Mouse (Mus musculus): ENCODE results near the gene Dcaf1.

Dcaf1 gene

DNA sequence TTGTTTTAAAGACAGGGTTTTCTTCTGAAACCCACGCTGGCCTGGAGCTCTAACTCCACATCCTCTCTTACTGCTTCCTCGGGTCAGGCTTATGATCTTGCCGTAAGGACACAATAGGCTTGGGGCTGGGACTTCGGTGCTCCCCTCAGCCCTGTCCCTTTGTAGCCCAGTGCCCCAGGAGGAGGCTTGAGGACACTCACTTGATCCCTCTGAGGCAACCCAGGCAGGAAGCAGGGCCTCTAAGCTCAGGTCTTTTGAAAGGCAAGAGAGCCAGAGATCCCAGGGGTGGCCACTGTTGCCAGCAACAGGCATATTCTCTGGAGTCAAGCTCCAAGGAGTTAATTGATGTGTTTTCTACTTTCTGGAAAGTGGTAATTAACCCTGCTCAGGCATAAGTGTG lies 57.8 kb downstream of the Dcaf1 start:
- no peak for DNase-seq (ENCODE audit: low spot score)

DNA sequence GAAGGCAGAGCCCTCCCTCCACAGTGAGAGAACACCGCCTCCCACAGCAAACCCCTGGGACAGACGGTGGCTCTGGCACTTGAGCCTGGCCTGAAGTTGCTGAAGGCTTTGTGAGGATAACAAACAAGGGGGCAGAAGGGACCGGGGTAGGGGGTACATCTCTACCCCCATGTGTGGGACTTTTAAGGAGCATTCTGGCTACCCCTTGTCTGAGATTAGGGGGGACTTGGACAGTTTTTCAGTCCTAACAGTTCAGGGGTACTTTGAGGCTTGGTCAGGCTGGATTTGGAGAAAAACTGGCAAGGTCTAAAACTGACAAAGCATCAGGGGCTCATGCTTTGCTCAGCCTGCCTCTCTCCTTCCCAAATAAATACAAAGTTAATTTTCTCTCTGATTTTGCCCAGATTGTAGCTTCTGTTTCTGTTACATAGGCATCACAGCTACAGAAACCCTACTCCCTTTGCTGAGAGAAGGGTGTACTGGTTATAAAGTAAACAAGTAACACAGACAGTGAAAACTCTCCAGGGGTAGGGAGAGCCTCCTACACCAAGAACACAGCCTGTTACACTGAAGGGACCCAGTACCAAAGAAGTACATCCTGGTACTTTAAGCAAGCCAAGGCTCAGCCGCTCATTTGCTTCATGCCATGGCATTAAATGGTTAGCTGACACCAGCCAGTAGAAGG lies 59.5 kb downstream of the Dcaf1 start:
- DNase-seq (ENCODE audit: low spot score), result no peak

DNA sequence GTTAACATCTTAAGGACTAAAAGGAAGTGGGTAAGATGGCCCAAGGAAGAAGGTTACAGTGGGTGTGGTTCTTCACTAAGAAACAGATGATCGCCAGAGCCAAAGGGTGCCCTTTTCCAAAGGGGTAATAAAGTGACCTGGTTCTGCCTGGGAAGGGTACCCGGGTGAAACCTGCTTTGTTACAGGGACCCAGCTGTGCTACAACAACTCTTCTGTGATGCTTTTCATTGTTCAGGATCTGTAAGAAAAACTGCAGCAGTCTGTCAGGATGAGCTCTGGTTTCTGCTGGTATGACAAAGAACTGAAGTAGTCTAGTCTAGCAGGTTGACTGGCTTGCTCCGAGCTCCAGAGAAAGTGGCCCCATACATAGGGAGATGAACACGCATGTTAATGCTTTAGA lies 60.5 kb downstream of the Dcaf1 start:
- no peak for DNase-seq (ENCODE audit: low spot score)

DNA sequence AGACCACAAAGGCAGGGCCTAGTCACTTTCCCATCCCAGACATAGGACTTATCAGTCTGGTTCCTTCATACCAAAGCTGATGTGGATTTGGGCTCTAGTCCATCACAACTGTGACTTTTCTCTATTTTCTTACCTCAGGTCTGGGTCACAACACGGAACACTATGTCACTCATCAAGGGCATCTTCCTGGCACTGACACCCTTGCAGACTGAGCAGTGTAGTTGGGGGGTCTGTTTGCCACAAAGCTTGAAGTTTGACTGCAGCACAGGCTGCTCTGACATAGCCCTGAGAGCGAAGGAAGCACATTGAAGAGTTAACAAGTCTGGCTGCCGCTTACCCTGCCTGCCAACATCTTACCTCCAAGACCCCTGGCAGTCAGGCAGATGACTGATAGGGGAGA lies 61.4 kb downstream of the Dcaf1 start:
- no peak for DNase-seq (ENCODE audit: low spot score)

DNA sequence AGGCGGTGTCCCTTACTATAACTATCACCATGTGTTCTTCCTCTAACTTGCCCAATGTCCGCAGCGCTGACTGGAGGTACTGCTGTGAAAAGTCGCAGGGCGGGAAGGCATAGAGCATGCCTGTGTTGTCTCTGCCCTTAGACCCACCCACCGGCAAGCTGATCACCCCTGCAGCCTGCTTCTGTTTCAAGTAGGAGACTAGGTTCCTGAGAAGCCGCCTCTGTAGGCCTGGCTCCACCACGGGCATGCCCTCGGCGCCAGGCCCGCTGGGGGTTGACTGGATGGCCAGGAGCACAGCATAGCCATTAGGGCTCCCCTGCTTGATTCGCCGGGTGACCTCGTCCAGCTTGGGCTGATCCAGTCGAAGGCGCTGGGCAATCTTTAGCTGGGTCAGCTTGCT lies 62.6 kb downstream of the Dcaf1 start:
- no peak for DNase-seq (ENCODE audit: low spot score)

DNA sequence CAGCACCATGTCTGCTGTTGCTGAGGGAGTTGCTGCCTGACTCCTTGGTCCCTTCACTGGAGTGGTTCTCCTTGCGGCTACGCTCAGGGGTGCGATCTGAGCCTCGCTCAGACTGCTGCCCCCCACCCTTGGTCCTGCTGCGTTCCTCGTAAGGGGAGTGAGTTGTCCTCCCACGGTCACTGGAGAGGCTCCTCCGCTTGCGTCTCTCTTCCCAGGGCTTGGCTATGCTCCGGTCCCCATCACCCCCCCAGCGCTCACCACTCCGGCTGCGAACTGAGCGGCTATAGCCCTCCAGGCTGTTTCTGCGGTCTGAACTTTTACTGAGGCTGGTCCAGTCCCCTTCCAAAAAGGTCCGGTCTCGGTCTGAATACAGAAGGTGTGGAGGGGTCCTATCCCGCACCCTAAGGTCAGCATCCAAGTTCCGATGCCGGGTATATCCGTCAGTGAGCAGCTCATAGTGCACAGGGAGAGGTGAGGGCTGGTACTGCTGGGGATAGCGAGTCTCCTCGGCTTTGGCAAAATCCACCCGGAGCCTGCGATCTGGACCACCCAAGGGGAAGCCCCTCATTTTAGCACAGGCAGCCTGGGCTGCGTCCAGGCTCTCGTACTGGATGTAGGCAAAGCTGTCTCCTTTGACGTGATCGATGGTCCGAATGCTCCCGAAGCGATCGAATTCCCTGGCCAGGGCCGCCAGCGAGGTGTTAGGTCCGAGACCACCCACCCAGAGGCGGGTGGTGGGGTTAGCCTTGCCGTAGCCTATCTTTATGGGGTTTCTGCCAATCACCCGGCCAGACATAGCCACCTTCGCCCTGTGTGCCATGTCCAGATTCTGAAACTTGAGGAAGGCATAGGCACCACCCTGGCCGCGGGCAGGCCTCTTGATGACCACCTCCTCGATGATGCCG lies 63.6 kb downstream of the Dcaf1 start:
- no peak for DNase-seq (ENCODE audit: low spot score)

DNA sequence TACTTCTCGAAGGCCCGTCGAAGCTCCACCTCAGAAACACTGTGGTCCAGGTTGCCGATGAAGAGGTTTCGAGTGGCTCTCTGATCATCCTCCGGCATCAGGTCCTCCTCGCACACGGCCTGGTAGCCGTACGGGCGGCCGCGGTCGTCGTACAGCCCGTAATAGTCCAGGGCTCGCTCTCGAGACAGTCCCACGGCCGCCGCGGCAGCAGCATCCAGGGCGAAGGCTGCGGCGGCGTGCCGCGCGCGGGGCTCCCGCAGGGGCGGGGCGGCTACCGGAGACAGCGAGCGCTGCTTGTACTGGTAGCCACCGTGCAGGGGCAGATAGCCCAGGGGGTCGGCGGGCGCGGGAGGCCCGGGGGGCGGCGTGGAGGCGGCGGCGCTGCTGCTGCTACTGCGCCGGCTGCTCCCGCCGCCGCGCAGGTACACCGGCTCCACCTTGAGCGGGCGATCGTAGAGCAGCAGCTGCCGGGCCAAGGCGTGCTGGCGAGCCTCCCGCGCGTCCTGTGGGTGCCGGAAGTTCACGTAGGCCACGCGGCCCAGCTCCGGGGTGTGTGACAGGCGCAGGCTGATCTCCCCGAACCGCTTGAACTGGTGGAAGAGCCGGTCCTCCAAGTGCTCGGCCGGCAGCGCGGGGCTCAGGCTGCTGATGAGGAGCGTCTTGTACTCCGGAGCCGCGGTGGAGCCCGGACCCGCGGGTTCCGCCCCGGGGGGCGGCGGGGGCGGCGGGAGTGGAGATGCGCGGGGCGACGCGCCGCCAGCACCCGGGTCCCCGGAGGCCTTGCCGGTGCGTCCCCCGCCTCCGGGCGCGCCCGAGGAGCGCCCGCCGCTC lies 64.4 kb downstream of the Dcaf1 start:
- DNase-seq (ENCODE audit: low spot score), result peak; percentile 68

DNA sequence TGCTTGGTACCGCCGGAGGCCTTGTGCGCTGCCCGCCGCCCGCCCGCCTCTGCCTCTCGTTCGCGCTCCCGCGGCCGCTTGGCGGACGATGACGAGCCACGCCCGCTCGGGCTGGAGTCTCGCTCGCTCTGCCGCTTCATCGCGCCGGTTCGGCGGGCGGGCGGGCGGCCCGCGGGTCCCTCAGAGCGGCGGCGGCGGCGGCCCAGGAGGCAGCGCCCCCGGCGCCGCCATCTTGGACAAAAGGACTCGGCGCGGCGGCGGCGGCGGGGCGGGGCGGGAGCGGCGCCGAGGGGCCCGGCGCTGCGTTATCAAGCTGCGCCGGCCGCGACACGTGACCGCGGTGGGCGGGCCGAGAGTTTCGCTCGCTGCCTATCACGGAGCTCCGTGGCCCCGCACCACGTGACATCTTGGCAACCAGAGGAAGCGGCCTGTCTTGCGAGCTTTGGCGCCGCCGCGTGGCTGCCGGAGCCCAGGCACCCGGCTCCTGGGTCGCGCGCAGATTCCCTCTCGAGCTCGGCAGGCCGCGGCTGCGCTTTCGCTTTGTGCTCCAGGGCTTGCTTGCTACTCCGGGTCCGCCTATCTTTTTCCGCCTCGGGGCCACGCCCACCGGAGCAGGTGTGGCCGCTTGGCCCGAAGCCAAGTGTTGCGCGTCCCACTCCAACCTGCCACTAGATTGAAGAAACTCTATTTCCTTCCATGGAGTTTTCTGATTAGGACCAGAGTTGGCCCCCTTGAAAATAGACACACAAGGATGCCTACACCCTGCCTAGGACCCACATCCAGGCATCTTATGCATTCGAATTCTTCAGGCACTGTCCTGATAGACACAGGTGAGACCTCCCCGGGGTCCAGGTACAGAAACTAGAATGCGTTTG lies 65.4 kb downstream of the Dcaf1 start, which contains the start of gene Rbm15b:
TSS of gene Rbm15b (minus strand) at position 601 of the 875 bp plus-strand sequence.
- DNase-seq (ENCODE audit: low spot score), result peak; percentile 98

DNA sequence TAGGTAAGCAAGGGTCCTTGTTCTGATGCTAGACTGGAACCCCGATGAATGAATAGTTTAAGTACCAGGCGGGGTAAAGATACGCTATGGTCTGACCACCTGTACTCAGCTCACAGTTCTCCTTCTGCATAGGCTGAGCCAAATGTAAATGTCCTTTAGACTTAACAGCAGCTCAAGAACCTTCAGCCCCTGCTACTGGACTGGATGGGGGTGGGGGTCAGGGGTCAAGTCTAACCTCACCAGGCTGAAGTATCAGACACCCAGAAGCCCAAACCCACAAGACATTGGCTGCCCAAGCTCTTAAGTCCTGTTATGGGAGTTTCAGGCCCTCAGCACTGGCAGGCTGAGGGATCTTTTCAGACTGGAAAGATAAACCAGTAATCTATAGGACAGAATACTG lies 66.7 kb downstream of the Dcaf1 start:
- no peak for DNase-seq (ENCODE audit: low spot score)

DNA sequence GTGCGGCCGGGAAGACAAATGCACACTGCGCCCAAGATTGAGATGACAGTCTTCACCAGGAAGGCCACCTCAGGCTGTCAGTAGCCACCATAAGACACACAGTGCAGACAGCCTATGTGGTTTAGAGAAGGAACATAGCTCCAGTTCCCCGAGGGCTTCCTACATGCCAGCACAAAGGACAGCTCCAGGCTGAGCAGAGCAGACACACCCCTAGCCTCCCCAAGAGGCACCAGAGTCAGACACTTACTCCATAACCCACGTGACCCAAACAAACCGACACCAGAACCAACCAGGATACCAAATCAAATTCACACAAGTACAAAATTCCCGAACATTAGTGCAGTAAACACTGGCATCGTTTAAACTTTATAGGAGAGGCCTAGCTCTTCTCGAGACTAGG lies 67.6 kb downstream of the Dcaf1 start:
- no peak for DNase-seq (ENCODE audit: low spot score)

DNA sequence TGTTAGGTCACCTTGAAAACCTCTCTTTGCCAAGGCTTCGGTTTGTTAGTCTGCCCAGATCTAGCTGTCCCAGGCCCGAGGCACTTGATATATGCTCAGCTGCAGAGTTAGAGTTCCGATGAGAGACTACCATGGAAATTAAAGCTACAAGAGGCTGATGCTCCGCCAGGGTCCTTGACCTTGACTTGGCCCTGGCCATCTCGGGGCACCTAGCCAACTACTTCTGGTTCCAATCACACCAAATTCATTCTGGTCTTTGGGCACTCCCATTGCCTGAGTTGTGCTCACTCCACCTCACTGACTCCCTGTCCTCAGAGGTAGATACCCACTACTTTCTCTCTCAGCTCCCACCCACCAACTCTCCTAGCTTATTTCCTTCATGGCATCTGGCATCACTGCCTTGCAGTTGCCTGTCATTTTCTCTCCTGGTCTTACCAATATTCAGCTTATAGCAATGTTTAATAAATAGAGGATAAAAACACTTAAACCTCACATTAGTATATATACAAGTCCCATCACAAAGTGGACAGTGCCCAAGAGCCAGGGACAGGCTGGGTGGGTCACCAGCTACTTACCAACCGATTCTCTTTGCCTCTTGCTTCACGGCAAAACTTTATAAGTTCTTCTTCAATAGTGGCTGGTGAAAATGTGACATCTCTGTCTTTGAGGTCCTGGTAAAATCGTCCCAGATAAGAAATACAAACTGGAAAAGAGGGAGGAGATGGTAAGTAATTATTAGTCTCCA lies 69.0 kb downstream of the Dcaf1 start:
- no peak for DNase-seq (ENCODE audit: low spot score)

DNA sequence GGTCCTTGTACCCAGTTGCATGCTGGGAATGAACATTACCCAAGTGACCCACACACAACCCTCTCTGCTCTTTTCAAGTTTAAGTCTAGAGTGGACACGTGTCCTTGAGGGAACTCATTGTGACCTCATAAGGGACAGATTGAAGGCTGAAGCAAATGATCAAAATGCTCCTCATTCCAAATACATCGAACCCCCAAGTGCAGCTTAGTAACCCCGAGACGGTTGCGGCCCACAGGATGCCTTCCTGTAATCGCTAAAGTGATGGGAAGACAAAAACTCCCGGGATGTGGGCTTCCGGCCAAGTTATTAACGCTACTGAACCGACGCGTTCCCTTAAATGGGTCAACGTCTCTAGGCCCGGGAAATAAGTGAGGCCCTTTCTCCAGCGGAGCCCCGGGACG lies 69.7 kb downstream of the Dcaf1 start:
- no peak for DNase-seq (ENCODE audit: low spot score)

DNA sequence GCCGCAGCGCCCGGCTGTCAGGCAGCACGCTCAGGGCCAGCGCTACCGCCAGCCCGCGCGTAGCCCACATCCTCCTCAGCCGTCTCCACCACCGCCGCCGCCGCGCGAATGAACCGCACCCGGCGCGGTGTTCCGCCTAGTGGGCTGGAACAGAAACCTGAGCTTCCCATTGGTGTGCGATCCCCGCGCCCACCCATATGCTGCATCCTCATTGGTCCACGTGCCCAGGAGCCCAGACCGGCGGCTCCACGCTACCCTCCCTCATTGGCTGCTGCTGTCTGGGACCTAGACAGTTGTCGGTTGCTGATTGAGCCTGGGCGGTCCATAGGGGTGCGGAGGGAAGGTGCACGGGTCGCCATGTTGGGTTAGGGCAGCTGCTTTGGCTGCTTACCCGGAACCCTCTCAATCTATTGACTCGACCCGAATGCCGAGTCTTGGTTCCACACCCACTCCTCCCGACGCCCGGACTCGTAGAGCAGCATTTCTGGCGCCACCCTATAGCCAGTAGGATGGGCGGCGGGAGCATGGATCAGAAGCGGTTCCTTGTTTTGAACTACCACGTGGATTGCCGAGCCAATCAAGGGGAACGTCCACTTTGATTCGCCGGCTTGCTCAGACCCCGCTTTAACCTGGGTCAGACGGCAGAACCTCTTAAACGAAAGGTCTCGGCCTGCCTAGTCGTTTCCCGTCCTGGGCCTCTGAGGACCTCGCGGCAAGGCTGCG lies 70.3 kb downstream of the Dcaf1 start, which contains the start of gene Manf:
TSS of gene Manf (minus strand) at position 151 of the 723 bp plus-strand sequence.
- peak; percentile 99 for DNase-seq (ENCODE audit: low spot score)

DNA sequence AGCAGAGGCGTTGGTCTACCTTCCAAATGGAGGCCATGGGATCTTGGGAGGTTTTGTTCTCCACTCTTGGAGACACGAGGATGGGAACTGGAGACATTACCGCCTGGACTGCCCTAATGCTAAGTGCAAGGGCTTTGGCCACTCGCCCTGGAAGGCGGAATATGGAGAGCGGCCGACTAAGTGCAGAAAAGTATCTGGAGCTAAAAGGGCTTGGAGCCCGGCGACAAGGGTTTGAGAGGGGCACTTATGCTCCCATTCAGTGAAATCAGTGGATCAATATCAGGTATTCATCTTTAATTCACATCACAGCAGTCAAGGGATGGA lies 70.8 kb downstream of the Dcaf1 start:
- DNase-seq (ENCODE audit: low spot score), result no peak

DNA sequence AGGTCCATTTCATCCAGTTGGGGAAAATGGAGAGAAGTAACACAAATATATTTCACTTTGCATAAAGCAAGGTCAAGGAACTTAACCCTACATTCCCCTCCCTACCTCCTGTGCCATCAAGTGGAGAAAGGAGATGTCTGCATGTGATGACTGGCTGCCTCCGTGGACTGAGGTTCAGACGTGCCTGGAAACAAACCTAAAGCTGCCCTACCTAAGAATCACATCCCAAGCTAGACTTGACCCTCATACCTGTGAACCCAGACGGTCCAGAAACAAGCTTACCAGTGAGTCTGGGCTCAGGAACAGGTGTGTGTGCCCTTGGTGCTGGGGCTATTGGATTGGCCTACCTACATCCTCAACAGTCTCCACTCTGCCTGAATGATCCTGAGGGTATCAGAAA lies 71.7 kb downstream of the Dcaf1 start:
- no peak for DNase-seq (ENCODE audit: low spot score)

DNA sequence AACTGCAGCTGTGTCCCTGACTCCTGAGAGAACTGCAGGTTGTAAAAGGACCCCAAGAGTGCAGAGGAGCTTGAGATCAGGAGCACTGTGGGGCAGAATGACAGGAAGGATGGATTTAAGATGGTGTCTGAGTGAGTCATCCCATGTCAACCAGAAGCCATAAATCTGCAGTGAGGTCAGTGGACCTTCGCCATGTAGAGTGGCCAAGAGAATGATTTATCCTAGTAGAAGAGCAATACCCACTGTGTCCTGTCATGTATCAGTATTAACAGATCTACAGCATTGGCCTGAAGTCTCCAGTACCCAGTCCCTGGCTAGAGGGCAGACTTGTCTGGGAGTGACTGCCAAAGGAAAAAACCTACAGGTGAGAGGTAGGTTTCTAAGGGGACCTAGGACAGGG lies 77.2 kb downstream of the Dcaf1 start:
- DNase-seq (ENCODE audit: low spot score), result no peak

DNA sequence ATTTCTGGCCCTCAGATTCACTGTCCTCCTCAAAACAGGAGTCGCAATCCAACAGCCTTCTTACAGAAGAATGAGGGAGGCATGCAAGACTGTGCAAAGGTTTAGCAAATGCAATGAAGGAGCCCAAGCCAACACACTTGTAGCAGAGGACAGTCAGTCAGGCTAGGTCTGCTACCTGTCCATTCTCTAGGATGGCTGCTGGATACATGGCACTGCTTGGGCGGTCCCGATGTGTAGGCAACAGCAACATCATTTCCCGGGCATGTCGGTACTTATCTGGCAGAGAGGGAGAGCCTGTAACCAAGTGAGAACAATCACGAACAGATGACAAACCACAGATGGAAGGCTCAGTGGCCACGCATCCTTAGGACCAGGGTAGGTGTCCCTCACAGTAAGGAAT lies 79.9 kb downstream of the Dcaf1 start:
- no peak for DNase-seq (ENCODE audit: low spot score)

DNA sequence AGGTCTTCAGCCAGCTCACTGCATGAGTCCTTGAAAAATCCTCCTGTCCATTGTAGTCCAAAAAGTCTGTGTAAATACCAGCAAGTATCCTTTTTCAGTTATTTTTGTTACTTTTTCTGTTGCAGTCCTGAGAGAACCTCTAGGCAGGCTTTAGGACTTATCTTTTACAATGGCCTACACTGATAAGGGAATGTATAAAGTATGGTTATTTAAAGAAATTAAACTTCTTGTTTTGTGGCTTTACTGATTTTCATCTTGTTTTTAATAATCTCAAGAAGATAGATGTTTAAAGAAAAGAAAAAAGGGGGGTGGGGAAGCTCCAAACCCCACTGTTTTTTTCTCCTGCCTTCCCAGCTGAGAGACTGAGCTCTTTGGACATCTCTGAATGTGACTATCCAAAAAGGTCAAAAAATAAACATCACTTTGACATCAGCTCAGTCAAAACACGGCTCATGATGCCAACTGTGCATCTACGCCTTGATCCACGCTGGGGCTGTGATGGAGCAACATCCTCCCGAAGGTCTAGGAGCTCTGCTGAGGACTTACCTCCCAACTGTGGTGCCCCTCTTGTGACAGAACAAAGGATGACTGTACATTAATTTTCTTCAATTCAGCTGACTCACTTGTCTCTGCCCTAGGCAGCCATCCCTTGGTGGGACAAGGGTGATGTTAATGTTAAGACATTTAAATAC lies 81.6 kb downstream of the Dcaf1 start:
- DNase-seq (ENCODE audit: low spot score), result no peak

DNA sequence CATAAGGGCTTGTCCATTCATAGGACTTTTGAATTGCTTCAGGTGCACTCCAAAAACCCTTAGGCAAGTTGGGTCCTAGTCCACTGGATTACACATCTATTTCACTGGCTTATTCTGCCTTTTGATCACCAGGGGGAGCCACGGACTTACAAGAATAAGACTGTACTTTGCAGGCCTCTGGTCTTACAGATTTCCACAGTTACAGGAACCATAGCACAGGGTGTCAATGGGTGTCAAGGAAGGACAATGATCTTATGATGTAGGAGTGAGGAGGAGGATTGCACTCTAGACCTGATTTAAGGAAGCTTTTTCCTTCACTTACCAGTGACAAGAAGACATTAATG lies 82.1 kb downstream of the Dcaf1 start:
- peak; percentile 35 for DNase-seq (ENCODE audit: low spot score)

DNA sequence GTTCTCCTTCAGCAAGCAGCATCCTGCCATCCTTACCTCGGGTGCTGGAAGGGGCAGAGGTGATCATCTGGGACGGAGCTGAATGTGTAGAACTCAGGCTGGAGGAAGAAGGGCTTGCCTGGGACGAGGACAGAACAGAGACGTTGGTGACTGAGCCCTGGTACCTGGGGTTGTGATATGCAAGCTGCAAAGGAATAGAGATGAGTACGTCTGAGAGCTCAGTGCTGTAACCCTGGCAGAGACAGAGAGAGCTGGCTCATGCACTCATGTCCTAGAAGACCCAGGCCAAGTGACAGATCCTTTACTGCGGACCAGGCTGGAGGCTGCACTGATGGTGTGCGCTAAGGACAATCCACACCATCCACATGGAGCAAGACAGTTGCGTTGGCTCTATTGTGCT lies 84.9 kb downstream of the Dcaf1 start:
- DNase-seq (ENCODE audit: low spot score), result no peak
